Mouse (Mus musculus): ENCODE measurements around the gene Smoc2. TPM values are rescaled to one million over a fixed set of nuclear protein-coding genes. Genes with fewer than 3 reads are reported as not detected.

Gene Smoc2
- polyA plus RNA-seq, 1 experiment from 2014 or later: 5.9 TPM

DNA sequence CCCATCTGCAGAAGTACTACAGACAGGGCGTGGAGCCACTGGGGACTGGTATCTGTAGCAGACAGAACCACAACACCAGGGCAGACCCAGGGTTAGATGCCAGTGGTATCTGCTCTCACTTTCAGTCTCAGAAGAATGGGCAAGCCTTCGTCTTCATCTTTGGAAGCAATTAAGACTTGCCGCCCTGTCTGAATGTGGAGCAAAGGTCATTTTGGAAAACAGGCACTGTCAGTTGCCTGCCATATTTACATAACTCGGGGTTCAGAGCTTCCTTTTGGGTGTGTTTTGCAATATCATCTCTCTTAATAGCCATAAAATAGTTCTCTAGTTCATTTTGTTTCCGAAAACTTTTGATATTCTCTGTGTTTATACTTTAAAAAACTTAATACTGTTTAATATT is 168.0 kb downstream of the Smoc2 start:
- no peaks in the 10 kb centered on the region for H3K27me3 ChIP-seq (replicated peaks)
- no peak overlapping the region for H3K27ac ChIP-seq
- no peak overlapping the region for H3K4me3 ChIP-seq
- no peaks in the 10 kb centered on the region for H3K4me1 ChIP-seq
- H3K4me2 ChIP-seq: no peak overlapping the region
- no peaks in the 10 kb centered on the region for H3K36me3 ChIP-seq
- no peak overlapping the region for H3K9ac ChIP-seq
- no peak for ATAC-seq
- no peaks in the 10 kb centered on the region for H3K9me3 ChIP-seq (replicated peaks)
- 66% methylated on average over 5 of the region's 5 CpGs for WGBS (ENCODE audit: insufficient replicate concordance)

Other genes starting within 250 kb of the Smoc2 start
- gene Gm7358, start 220.0 kb upstream of the Smoc2 start, polyA plus RNA-seq (2016; fragmentation: Nextera tagmentation; extraction: Ambion mirVana): not detected in 2 replicates
- gene Dact2, start 75.2 kb upstream of the Smoc2 start, polyA plus RNA-seq (2016; fragmentation: Nextera tagmentation; extraction: Ambion mirVana): 0.85 and 1.4 TPM in 2 replicates

Measured in liver, embryonic 12.5 days (tissue).